8 mouse cellular contexts compared by ENCODE assay signal in genomic region chr1:134063773-134064125, GRCm38 (mm10). TPM values are rescaled to one million over a fixed set of nuclear protein-coding genes. Genes with fewer than 3 reads are reported as not detected.
DNase-seq lines count a peak whose midpoint lies in the region; ATAC-seq and TF ChIP-seq lines count a peak whose summit lies in the region.

No protein-coding gene starts in this region.

- no peaks in the 10 kb centered on the region for H3K9me3 ChIP-seq in limb, embryonic 14.5 days (ENCODE audit: control insufficient read depth, low read length)
- no peaks in the 10 kb centered on the region for H3K9me3 ChIP-seq in midbrain, embryonic 16.5 days (replicated peaks; ENCODE audit: control insufficient read depth, low read length, poor library complexity, severe bottlenecking)

- intact Hi-C loops in heart, postnatal 10 days (cut with DNase I): loop anchor here (2.0 kb wide), 1 partner anchor 13 kb away; no protein-coding TSS in a partner anchor

- peak; percentile 68 to 70 for DNase-seq in spleen, adult 18-20 months
- no peak for DNase-seq in spleen, adult 12 weeks (ENCODE audit: low spot score)
- peak; percentile 67 to 70 for DNase-seq in heart, postnatal 10 days
- no peak for DNase-seq in limb, embryonic 14.5 days (ENCODE audit: low spot score)
- DNase-seq in embryo, embryonic 10.5 days (ENCODE audit: low spot score): no peak
- DNase-seq in cerebellum, postnatal 10 days: no peak

- H3K4me3 ChIP-seq in limb, embryonic 14.5 days (replicated peaks; ENCODE audit: low read length): 0 out of 2 replicates have a peak overlapping the region, but pooled peaks have one; percentile 18
- no peak overlapping the region for H3K4me3 ChIP-seq in midbrain, embryonic 16.5 days (ENCODE audit: low read depth, low read length)

- H3K27me3 ChIP-seq in limb, embryonic 14.5 days (ENCODE audit: control insufficient read depth, insufficient read depth, low read length): no peaks in the 10 kb centered on the region
- no peaks in the 10 kb centered on the region for H3K27me3 ChIP-seq in midbrain, embryonic 16.5 days (ENCODE audit: control insufficient read depth, insufficient read depth, low read depth, low read length)

- peaks cover 65% of the 10 kb centered on the region for H3K4me1 ChIP-seq in limb, embryonic 14.5 days (ENCODE audit: control insufficient read depth, insufficient read depth, low read length)
- H3K4me1 ChIP-seq in midbrain, embryonic 16.5 days (ENCODE audit: control insufficient read depth, insufficient read depth, low read length): peaks cover 48% of the 10 kb centered on the region

- WGBS in limb, embryonic 14.5 days: 18% methylated on average over 9 of the region's 9 CpGs
- WGBS in midbrain, embryonic 16.5 days: 4% methylated on average over 9 of the region's 9 CpGs

- no peaks in the 10 kb centered on the region for H3K36me3 ChIP-seq in limb, embryonic 14.5 days (ENCODE audit: control insufficient read depth, insufficient read depth, low read length)
- H3K36me3 ChIP-seq in midbrain, embryonic 16.5 days (ENCODE audit: control insufficient read depth, insufficient read depth, low read length): no peaks in the 10 kb centered on the region

- peak overlapping the region; percentile 95 for H3K27ac ChIP-seq in limb, embryonic 14.5 days (replicated peaks; ENCODE audit: low read depth, low read length)
- peak overlapping the region; percentile 95 for H3K27ac ChIP-seq in midbrain, embryonic 16.5 days (ENCODE audit: low read length)

- peak overlapping the region; percentile 45 for H3K4me2 ChIP-seq in limb, embryonic 14.5 days (replicated peaks; ENCODE audit: low read depth, low read length, severe bottlenecking)
- peak overlapping the region; percentile 31; the same call in 1 of the 2 replicates for H3K4me2 ChIP-seq in midbrain, embryonic 16.5 days (ENCODE audit: low read length)

- ATAC-seq in limb, embryonic 14.5 days (ENCODE audit: low FRiP score, low read depth): no peak
- 0 out of 2 replicates have a peak, but pooled peaks have one; percentile 0 for ATAC-seq in midbrain, embryonic 16.5 days
- ATAC-seq in frontal cortex, adult (ENCODE audit: low TSS enrichment): no peak

- H3K9ac ChIP-seq in limb, embryonic 14.5 days (ENCODE audit: low read depth, low read length, severe bottlenecking): peak overlapping the region; percentile 50
- H3K9ac ChIP-seq in midbrain, embryonic 16.5 days (ENCODE audit: low read depth, low read length): no peak overlapping the region

- TF ChIP-seq POLR2A in limb, embryonic 14.5 days (IDR thresholded peaks at IDR 0.05; ENCODE audit: borderline replicate concordance, extremely low read depth, insufficient read depth, insufficient read length): no peak

RNA-seq across cellular contexts. Expression of gene Btg2, which starts 15.2 kb away (rescaled TPM):
- 10 to 100 TPM; 30.3 to 32.9 TPM for total RNA-seq in heart, postnatal 10 days (2021)
- polyA plus RNA-seq in limb, embryonic 14.5 days (2012; rRNA removed): 18.6 TPM in 2 replicates
- 26.2 and 26.4 TPM in 2 replicates for polyA plus RNA-seq in limb, embryonic 14.5 days (2014; fragmentation: Nextera tagmentation; extraction: Ambion mirVana)
- polyA plus RNA-seq in midbrain, embryonic 16.5 days (2015; fragmentation: Nextera tagmentation; extraction: Ambion mirVana): 27.2 and 34.9 TPM in 2 replicates

RNA-seq across cellular contexts. Expression of gene Fmod, which starts 26.7 kb away (rescaled TPM):
- 10 to 100 TPM; 18.1 to 25.8 TPM for total RNA-seq in heart, postnatal 10 days (2021)
- polyA plus RNA-seq in limb, embryonic 14.5 days (2012; rRNA removed): 86.7 and 105 TPM in 2 replicates
- 75.1 and 79.5 TPM in 2 replicates for polyA plus RNA-seq in limb, embryonic 14.5 days (2014; fragmentation: Nextera tagmentation; extraction: Ambion mirVana)
- 9.8 and 15.2 TPM in 2 replicates for polyA plus RNA-seq in midbrain, embryonic 16.5 days (2015; fragmentation: Nextera tagmentation; extraction: Ambion mirVana)

RNA-seq across cellular contexts. Expression of gene Chit1, which starts 47.3 kb away (rescaled TPM):
- not detected for total RNA-seq in heart, postnatal 10 days (2021)
- 0.33 TPM in 2 replicates for polyA plus RNA-seq in limb, embryonic 14.5 days (2012; rRNA removed)
- 0.18 and 0.30 TPM in 2 replicates for polyA plus RNA-seq in limb, embryonic 14.5 days (2014; fragmentation: Nextera tagmentation; extraction: Ambion mirVana)
- 0.21 TPM in 1 of 2 replicates, not detected in the other for polyA plus RNA-seq in midbrain, embryonic 16.5 days (2015; fragmentation: Nextera tagmentation; extraction: Ambion mirVana)

Comparison
In these comparisons a context has a peak if more than half of its experiments do, and no peak if none do; other contexts are left out.
1. DNase-seq: peak in spleen, adult 18-20 months (2 of 2) and heart, postnatal 10 days (2 of 2); none in spleen, adult 12 weeks (single experiment), limb, embryonic 14.5 days (single experiment), embryo, embryonic 10.5 days (single experiment) and cerebellum, postnatal 10 days (0 of 2).